Mouse (Mus musculus): ENCODE measurements around the gene H2-Q4. TPM values are rescaled to one million over a fixed set of nuclear protein-coding genes. Genes with fewer than 3 reads are reported as not detected.
"Not testable (repeated sequence)": the region's sequence is repeated elsewhere in the genome, so short reads cannot be mapped to it uniquely, and the experiment has no call there.

Gene H2-Q4
- total RNA-seq, 2 experiments from 2014 or later: 5.6 to 8.3 TPM

DNA sequence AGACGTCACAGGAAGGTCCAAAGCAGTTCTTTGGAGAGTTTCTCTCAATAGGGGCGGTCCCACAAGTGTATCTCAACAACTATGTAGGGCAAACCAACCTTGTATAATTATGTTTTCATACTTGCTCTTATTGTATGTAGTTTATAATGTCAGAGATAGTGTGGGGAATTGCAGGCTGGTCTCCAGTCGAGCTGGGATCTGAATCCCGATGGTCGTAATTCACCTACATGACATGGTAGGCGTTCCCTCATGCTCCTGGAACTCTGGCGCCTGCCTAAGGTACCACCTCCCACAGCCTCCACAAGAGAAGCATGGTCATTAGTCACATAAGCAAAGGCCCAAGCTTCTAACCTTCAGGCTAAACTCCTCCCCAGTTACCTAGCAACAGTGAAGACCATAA lies 39.4 kb downstream of the H2-Q4 start:
- no peak for ATAC-seq (replicated peaks; ENCODE audit: low FRiP score, poor library complexity, severe bottlenecking)

DNA sequence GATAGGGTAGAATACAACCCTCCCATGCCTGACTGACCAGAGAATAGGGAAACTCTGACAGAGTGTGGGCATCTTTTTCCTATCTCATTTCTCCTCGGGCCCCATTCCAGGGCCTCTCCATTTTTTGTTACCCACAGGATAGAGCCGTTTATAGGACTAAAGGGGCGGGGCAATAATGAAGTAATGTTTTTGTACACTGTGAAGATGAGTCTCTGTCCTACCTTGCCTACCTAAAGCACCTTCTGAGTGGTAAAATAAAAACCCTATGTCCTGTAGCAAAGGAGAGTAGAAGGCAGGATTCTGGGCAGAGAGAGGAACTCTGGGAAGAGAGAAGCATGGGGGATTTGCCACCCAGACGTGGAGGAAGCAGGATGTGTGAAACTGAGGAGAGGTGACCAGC lies 40.1 kb downstream of the H2-Q4 start:
- ATAC-seq (replicated peaks; ENCODE audit: low FRiP score, poor library complexity, severe bottlenecking): not testable (repeated sequence)

DNA sequence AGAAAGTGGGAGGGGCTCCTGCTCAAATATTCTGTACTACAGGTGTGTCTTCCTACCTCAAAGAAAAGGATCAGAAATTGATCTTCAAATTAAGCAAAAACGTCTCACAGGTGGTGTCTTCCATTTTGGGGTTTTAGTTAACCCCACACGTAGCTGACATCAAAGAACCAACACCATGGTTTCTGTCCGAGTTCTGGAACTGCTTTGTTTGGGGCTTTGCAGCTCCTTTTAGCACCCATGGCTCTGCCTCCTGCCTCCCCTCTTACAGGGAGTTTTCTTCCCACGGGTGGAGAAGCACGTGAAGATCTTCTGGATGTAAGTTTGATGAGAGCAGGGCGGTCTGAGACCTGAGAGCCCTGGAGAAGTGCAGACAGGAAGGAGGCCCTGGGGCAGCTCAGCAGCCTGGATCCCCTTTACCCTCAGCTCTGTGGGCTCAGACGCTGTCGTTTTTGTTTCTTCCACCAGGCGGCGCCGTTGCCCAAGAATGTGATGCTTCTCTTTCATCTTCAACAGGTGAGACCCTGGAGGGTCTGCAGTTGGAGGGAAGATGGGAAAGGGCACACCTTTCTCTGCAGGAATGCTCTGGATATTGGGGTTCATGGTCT lies 40.9 kb downstream of the H2-Q4 start:
- ATAC-seq (replicated peaks; ENCODE audit: low FRiP score, poor library complexity, severe bottlenecking): not testable (repeated sequence)

DNA sequence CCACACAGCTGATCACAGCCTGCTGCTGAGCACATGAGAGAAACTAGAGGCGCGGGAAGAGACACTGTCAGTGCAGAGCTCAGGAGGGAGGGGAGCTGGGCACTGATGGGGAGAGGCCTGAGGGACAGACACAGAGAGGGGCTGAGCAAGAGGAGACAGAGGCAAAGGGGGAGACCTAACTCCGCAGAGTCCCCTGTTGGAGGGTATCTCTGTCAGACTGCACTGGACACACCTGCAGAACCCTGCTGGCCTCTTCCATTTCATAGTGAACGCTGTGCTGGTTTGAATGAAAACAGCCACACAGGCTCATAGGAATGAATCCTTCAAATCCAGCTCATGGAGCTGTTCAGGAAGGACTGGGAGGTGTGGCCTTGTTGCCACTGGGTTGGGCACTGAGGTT lies 41.9 kb downstream of the H2-Q4 start:
- ATAC-seq (replicated peaks; ENCODE audit: low FRiP score, poor library complexity, severe bottlenecking): not testable (repeated sequence)

- ATAC-seq (replicated peaks; ENCODE audit: low FRiP score, poor library complexity, severe bottlenecking): not testable (repeated sequence)
These were observed 42.9 kb downstream of the H2-Q4 start for GRCm38 (mm10) chr17:35422360-35422759.

- not testable (repeated sequence) for ATAC-seq (replicated peaks; ENCODE audit: low FRiP score, poor library complexity, severe bottlenecking)
These were observed 43.9 kb downstream of the H2-Q4 start for GRCm38 (mm10) chr17:35423131-35423810.

DNA sequence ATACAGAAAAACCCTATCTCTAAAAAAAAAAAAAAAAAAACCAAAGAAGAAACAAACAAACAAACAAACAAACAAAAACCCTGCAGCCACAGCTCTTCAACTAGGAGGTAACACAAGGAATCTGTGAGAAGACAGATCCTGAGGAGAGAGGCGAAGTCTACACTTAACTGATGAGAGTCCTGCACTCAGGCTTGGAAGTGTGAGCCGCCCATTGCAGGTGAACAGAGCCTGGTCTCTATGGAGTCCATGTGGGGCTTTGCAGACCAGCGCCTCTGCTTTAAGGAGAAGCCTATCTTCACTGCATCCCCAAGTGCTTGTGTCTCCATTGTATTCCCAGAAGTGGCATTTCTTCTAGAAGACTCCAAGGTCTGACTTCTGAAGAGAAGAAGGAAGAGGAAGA lies 44.7 kb downstream of the H2-Q4 start:
- not testable (repeated sequence) for ATAC-seq (replicated peaks; ENCODE audit: low FRiP score, poor library complexity, severe bottlenecking)

DNA sequence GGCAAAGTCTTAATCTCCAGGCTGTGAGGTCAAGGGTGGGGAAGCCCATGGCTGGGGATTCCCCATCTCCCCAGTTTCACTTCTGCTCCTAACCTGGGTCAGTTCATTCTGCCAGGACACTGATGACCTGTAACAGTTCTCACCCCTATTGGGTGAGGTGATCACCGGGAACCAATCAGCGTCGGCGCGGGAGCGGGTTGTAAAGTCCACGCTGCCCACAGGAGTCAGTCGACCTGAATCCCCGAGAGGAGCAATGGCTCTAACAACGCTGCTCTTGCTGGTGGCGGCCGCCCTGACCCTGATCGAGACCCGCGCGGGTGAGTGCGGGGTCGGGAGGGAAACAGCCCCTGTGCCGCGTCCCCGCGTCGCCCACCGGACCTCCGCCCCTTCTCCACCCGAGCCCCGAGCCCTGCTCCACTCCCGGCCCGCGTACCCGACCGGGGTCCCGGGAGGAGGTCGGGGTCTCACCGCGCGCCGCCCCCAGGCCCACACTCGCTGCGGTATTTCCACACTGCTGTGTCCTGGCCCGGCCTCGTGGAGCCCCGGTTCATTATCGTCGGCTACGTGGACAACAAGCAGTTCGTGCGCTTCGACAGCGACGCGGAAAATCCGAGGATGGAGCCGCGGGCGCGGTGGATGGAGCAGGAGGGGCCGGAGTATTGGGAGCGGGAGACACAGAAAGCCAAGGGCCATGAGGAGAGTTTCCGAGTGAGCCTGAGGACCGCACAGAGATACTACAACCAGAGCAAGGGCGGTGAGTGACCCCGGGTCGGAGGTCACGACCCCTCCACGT lies 45.4 kb downstream of the H2-Q4 start, which contains the start of gene H2-Q6:
H2-Q6 (plus strand) TSS at position 227 of the 793 bp plus-strand sequence.
- ATAC-seq (replicated peaks; ENCODE audit: low FRiP score, poor library complexity, severe bottlenecking): not testable (repeated sequence)

DNA sequence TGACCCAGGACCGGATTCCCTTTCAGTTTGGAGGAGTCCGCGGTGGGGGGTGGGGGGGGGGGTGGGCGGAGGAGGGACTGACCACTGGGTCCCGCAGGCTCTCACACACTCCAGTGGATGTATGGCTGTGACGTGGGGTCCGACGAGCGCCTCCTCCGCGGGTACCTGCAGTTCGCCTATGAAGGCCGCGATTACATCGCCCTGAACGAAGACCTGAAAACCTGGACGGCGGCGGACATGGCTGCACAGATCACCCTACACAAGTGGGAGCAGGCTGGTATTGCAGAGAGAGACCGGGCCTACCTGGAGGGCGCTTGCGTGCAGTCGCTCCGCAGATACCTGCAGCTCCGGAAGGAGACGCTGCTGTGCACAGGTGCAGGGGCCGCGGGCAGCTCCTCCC lies 46.1 kb downstream of the H2-Q4 start:
- ATAC-seq (replicated peaks; ENCODE audit: low FRiP score, poor library complexity, severe bottlenecking): not testable (repeated sequence)

- ATAC-seq (replicated peaks; ENCODE audit: low FRiP score, poor library complexity, severe bottlenecking): not testable (repeated sequence)
These were observed 49.5 kb downstream of the H2-Q4 start for GRCm38 (mm10) chr17:35428883-35429282.

DNA sequence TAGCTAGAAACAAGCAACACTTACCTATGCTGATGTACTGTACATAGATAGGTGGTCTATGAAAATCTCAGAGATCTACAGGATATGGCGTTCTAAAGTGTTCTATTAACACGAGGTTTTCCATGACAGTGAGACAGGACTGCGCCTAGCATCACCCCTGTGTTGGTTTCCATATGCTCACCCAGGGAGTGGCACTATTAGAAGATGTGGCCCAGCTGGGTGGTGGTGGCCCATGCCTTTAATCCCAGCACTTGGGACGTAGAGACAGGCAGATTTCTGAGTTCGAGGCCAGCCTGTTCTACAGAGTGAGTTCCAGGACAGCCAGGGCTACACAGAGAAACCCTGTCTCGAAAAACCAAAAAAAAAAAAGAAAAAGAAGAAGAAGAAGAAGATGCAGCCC lies 51.3 kb downstream of the H2-Q4 start:
- ATAC-seq (replicated peaks; ENCODE audit: low FRiP score, poor library complexity, severe bottlenecking): not testable (repeated sequence)

DNA sequence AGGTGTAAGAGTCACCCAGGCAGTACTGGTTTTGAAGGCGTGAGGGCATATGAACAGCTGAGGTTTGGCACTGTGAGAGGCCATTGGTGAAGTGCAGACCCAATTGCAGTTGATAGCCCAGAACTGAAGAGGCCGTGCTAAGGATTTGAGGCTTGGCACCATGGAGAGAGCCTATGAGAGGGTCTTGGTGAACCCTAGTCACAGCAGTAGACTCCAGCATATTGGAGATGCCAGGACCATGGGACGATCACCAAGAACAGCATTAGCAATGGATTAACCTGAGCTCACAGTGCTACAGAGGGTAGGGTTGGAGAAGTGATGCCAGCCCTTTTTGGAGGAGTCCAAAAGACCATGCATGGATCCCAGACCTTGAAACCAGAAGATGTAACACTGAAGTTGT lies 52.8 kb downstream of the H2-Q4 start:
- ATAC-seq (replicated peaks; ENCODE audit: low FRiP score, poor library complexity, severe bottlenecking): not testable (repeated sequence)

- ATAC-seq (replicated peaks; ENCODE audit: low FRiP score, poor library complexity, severe bottlenecking): not testable (repeated sequence)
These were observed 55.4 kb downstream of the H2-Q4 start for GRCm38 (mm10) chr17:35434836-35435235.

Other genes with a start within 250 kb of the H2-Q4 start
- gene Apom, start 247.6 kb upstream of the H2-Q4 start, total RNA-seq (2015; ENCODE audit: low replicate concordance): not detected in 2 replicates
- 0.94 TPM in 1 of 2 replicates, not detected in the other for gene Apom, start 247.6 kb upstream of the H2-Q4 start, total RNA-seq (2017; ENCODE audit: low replicate concordance)
- 23.8 and 47.9 TPM in 2 replicates for gene Bag6, start 244.4 kb upstream of the H2-Q4 start, total RNA-seq (2015; ENCODE audit: low replicate concordance)
- gene Bag6, start 244.4 kb upstream of the H2-Q4 start, total RNA-seq (2017; ENCODE audit: low replicate concordance): 48.1 and 71.4 TPM in 2 replicates
- 70.2 and 111 TPM in 2 replicates for gene Prrc2a, start 214.7 kb upstream of the H2-Q4 start, total RNA-seq (2015; ENCODE audit: low replicate concordance)
- 15.1 and 22.6 TPM in 2 replicates for gene Prrc2a, start 214.7 kb upstream of the H2-Q4 start, total RNA-seq (2017; ENCODE audit: low replicate concordance)
- gene Aif1, start 203.5 kb upstream of the H2-Q4 start, total RNA-seq (2015; ENCODE audit: low replicate concordance): 14.4 and 19.8 TPM in 2 replicates
- 8.7 and 15.8 TPM in 2 replicates for gene Aif1, start 203.5 kb upstream of the H2-Q4 start, total RNA-seq (2017; ENCODE audit: low replicate concordance)
- gene Lst1, start 191.2 kb upstream of the H2-Q4 start, total RNA-seq (2015; ENCODE audit: low replicate concordance): 55.5 and 77.7 TPM in 2 replicates
- gene Lst1, start 191.2 kb upstream of the H2-Q4 start, total RNA-seq (2017; ENCODE audit: low replicate concordance): 32.2 and 57.3 TPM in 2 replicates
- 4.6 TPM in 1 of 2 replicates, not detected in the other for gene Ltb, start 185.2 kb upstream of the H2-Q4 start, total RNA-seq (2015; ENCODE audit: low replicate concordance)
- gene Ltb, start 185.2 kb upstream of the H2-Q4 start, total RNA-seq (2017; ENCODE audit: low replicate concordance): 1.7 and 3.8 TPM in 2 replicates
- gene Tnf, start 177.6 kb upstream of the H2-Q4 start, total RNA-seq (2015; ENCODE audit: low replicate concordance): 10.7 and 19.2 TPM in 2 replicates
- 2.8 and 8.3 TPM in 2 replicates for gene Tnf, start 177.6 kb upstream of the H2-Q4 start, total RNA-seq (2017; ENCODE audit: low replicate concordance)
- not detected in 2 replicates for gene Lta, start 174.3 kb upstream of the H2-Q4 start, total RNA-seq (2015; ENCODE audit: low replicate concordance)
- gene Lta, start 174.3 kb upstream of the H2-Q4 start, total RNA-seq (2017; ENCODE audit: low replicate concordance): not detected in 2 replicates
- gene Gm16181, start 158.8 kb upstream of the H2-Q4 start, total RNA-seq (2015; ENCODE audit: low replicate concordance): not detected in 2 replicates
- gene Gm16181, start 158.8 kb upstream of the H2-Q4 start, total RNA-seq (2017; ENCODE audit: low replicate concordance): not detected in 2 replicates
- 1.0 and 2.7 TPM in 2 replicates for gene Atp6v1g2, start 146.0 kb upstream of the H2-Q4 start, total RNA-seq (2015; ENCODE audit: low replicate concordance)
- gene Atp6v1g2, start 146.0 kb upstream of the H2-Q4 start, total RNA-seq (2017; ENCODE audit: low replicate concordance): 3.8 TPM in 1 of 2 replicates, not detected in the other
- gene Nfkbil1, start 143.8 kb upstream of the H2-Q4 start, total RNA-seq (2015; ENCODE audit: low replicate concordance): 0.58 and 1.0 TPM in 2 replicates
- gene Nfkbil1, start 143.8 kb upstream of the H2-Q4 start, total RNA-seq (2017; ENCODE audit: low replicate concordance): 2.2 TPM in 1 of 2 replicates, not detected in the other
- gene Ddx39b, start 137.9 kb upstream of the H2-Q4 start, total RNA-seq (2015; ENCODE audit: low replicate concordance): 65.7 and 80.5 TPM in 2 replicates
- gene Ddx39b, start 137.9 kb upstream of the H2-Q4 start, total RNA-seq (2017; ENCODE audit: low replicate concordance): 48.1 and 50.2 TPM in 2 replicates
- 117 and 224 TPM in 2 replicates for gene H2-D1, start 116.9 kb upstream of the H2-Q4 start, total RNA-seq (2015; ENCODE audit: low replicate concordance)
- gene H2-D1, start 116.9 kb upstream of the H2-Q4 start, total RNA-seq (2017; ENCODE audit: low replicate concordance): 217 and 402 TPM in 2 replicates
- gene H2-Q1, start 59.2 kb upstream of the H2-Q4 start, total RNA-seq (2015; ENCODE audit: low replicate concordance): not detected in 2 replicates
- gene H2-Q1, start 59.2 kb upstream of the H2-Q4 start, total RNA-seq (2017; ENCODE audit: low replicate concordance): not detected in 2 replicates
- gene H2-Q2, start 37.4 kb upstream of the H2-Q4 start, total RNA-seq (2015; ENCODE audit: low replicate concordance): not detected in 2 replicates
- gene H2-Q2, start 37.4 kb upstream of the H2-Q4 start, total RNA-seq (2017; ENCODE audit: low replicate concordance): not detected in 2 replicates
- gene H2-Q6, start 45.2 kb downstream of the H2-Q4 start, total RNA-seq (2015; ENCODE audit: low replicate concordance): 5.6 and 8.5 TPM in 2 replicates
- gene H2-Q6, start 45.2 kb downstream of the H2-Q4 start, total RNA-seq (2017; ENCODE audit: low replicate concordance): 5.9 and 7.7 TPM in 2 replicates
- gene H2-Q7, start 59.5 kb downstream of the H2-Q4 start, total RNA-seq (2015; ENCODE audit: low replicate concordance): 15.3 and 26.3 TPM in 2 replicates
- gene H2-Q7, start 59.5 kb downstream of the H2-Q4 start, total RNA-seq (2017; ENCODE audit: low replicate concordance): 0.77 and 7.4 TPM in 2 replicates
- gene H2-Q10, start 90.5 kb downstream of the H2-Q4 start, total RNA-seq (2015; ENCODE audit: low replicate concordance): 0.84 and 8.3 TPM in 2 replicates
- 1.0 and 2.5 TPM in 2 replicates for gene H2-Q10, start 90.5 kb downstream of the H2-Q4 start, total RNA-seq (2017; ENCODE audit: low replicate concordance)
- gene Pou5f1, start 126.4 kb downstream of the H2-Q4 start, total RNA-seq (2015; ENCODE audit: low replicate concordance): 1.0 TPM in 1 of 2 replicates, not detected in the other
- gene Pou5f1, start 126.4 kb downstream of the H2-Q4 start, total RNA-seq (2017; ENCODE audit: low replicate concordance): not detected in 2 replicates
- gene Tcf19, start 137.2 kb downstream of the H2-Q4 start, total RNA-seq (2015; ENCODE audit: low replicate concordance): 18.4 and 30.3 TPM in 2 replicates
- 18.8 and 19.0 TPM in 2 replicates for gene Tcf19, start 137.2 kb downstream of the H2-Q4 start, total RNA-seq (2017; ENCODE audit: low replicate concordance)
- 4.2 and 9.4 TPM in 2 replicates for gene Cchcr1, start 137.5 kb downstream of the H2-Q4 start, total RNA-seq (2015; ENCODE audit: low replicate concordance)
- 25.9 and 66.8 TPM in 2 replicates for gene Cchcr1, start 137.5 kb downstream of the H2-Q4 start, total RNA-seq (2017; ENCODE audit: low replicate concordance)
- 1.3 TPM in 1 of 2 replicates, not detected in the other for gene Psors1c2, start 153.6 kb downstream of the H2-Q4 start, total RNA-seq (2015; ENCODE audit: low replicate concordance)
- not detected in 2 replicates for gene Psors1c2, start 153.6 kb downstream of the H2-Q4 start, total RNA-seq (2017; ENCODE audit: low replicate concordance)
- not detected in 2 replicates for gene Cdsn, start 172.5 kb downstream of the H2-Q4 start, total RNA-seq (2015; ENCODE audit: low replicate concordance)
- gene Cdsn, start 172.5 kb downstream of the H2-Q4 start, total RNA-seq (2017; ENCODE audit: low replicate concordance): not detected in 2 replicates
- not detected in 2 replicates for gene 2300002M23Rik, start 187.8 kb downstream of the H2-Q4 start, total RNA-seq (2015; ENCODE audit: low replicate concordance)
- gene 2300002M23Rik, start 187.8 kb downstream of the H2-Q4 start, total RNA-seq (2017; ENCODE audit: low replicate concordance): not detected in 2 replicates
- not detected in 2 replicates for gene Sfta2, start 221.9 kb downstream of the H2-Q4 start, total RNA-seq (2015; ENCODE audit: low replicate concordance)
- not detected in 2 replicates for gene Sfta2, start 221.9 kb downstream of the H2-Q4 start, total RNA-seq (2017; ENCODE audit: low replicate concordance)
- not detected in 2 replicates for gene Gm9573, start 247.0 kb downstream of the H2-Q4 start, total RNA-seq (2015; ENCODE audit: low replicate concordance)
- not detected in 2 replicates for gene Gm9573, start 247.0 kb downstream of the H2-Q4 start, total RNA-seq (2017; ENCODE audit: low replicate concordance)

All from erythroblast, adult 5-6 weeks (primary cell).